Mouse (Mus musculus) leukemia stem cell, adult 10-12 weeks (primary cell): ENCODE results near the gene Zfp114. TPM values are rescaled to one million over a fixed set of nuclear protein-coding genes. Genes with fewer than 3 reads are reported as not detected.

ENCODE experiments used
- polyA plus RNA-seq: library from polyadenylated mRNA; stranded (reverse); fragments of >175 nt; gene quantifications from 2 replicates; pipeline ENCODE4 v1.2.3, GENCODE M21; 2012; ENCODE audit warnings: low replicate concordance

Gene Zfp114
- polyA plus RNA-seq, result 0.41 TPM in 1 of 2 replicates, not detected in the other

DNA sequence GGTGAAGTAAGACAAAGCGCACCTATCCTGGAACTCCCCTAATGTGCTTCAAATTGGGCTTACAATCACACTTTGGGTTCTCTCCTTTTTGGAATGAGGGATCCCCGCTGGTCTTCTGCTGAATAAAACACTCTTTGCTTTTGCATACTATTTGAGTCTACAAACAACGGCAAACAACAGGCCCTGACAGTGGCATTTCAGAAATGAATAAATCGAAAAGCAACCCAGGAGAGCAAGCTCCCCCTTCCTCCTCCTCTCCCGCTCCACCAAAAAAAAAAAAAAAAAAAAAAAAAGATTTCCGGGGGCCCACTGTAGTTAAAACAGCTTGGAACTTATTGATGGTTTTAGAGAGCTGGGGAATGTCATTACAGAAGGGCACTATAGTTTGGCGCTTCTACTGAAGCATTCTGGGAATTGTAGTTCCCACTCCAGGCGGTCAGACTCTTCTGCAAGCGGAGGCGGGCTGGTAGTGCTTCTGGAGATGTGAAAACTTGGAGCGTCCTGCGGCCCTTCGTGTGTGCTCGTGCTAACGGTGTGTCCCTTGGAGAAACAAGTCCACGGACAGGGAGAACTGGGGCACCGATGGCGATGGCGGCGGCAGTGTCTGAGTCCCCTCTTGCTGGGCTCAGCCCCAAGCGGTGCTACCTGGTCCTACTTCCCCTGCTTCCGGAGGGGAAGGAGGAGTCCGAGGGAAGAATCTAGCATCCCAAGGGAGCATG, at the start of gene Zfp114:
Gene Zfp114, plus strand, starts transcription at position 443 of the 719 bp plus-strand sequence.

DNA sequence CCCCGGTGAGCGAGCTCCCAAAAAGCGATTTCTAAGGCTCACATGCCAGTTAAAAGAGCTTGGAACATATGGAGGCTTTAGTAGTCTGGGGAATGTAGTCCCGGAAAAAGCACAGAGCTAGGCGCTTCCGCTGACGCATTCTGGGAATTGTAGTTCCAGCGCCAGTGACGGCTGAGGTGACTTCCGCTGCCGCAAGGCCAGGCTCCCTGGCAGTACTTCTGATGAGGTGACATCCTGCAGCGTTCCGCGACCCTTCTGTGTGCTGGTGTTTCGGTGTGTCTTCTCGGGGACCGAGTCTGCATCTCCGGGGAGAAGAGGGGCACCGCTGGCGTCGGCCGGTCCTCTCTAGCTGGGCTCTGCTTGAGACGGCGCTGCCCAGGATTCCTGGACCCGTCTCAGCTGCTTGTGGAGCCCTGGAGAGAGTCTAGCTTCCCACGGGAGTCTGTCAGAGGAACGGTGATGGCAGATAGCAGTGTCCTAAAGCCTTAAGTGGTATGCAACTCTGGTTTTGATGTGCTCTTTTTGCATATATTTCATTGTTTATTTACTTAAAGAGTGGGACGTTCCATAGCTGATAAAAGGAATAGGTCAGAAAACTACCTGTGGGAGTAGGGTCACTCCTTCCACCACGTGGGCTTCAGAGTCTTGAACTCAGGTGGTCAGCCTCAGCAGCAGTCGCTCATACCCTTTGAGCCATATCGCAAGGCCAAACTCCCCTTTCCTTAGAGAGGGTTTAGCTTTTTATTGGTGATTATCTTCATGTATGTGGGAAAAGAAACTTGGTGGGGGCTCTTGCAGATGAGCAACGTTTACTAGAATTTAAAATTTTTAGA, 40.6 kb upstream of the Zfp114 start, which contains the start of gene Zfp235:
Gene Zfp235, plus strand, starts transcription at position 174 of the 833 bp plus-strand sequence.

DNA sequence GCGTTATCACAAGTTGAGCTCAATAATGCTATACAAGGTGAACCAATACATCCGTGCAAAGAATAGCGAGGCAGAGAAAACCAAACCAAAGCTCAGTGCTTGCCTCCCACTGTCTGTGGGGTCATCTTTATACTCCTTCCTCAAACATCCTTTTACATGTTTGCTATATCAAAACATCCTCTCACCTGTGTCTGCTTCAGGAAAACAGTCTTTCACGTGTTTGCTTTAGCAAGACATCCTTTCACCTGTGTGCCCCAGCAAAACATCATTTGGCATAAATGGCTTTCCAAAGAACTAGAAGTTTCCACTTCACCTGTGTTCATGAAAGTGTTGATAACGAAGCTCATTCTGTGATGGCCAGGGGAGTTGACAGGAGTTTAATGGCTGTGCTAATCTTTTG, 36.5 kb downstream of the Zfp114 start, which contains the start of gene Zfp111:
Gene Zfp111, minus strand, starts transcription at position 101 of the 400 bp plus-strand sequence.

Other genes starting within 250 kb of the Zfp114 start
- gene Vmn1r179, start 248.1 kb upstream of the Zfp114 start, polyA plus RNA-seq, result not detected in 2 replicates
- not detected in 2 replicates for gene Vmn1r180, start 224.4 kb upstream of the Zfp114 start, polyA plus RNA-seq
- gene Vmn1r181, start 200.4 kb upstream of the Zfp114 start, polyA plus RNA-seq, result not detected in 2 replicates
- gene V1rd19, start 173.4 kb upstream of the Zfp114 start, polyA plus RNA-seq, result not detected in 2 replicates
- 0.02 TPM in 1 of 2 replicates, not detected in the other for gene Vmn1r183, start 121.8 kb upstream of the Zfp114 start, polyA plus RNA-seq
- 7.8 and 16.9 TPM in 2 replicates for gene Zfp180, start 93.1 kb upstream of the Zfp114 start, polyA plus RNA-seq
- gene Zfp112, start 62.7 kb upstream of the Zfp114 start, polyA plus RNA-seq, result 0.11 and 0.33 TPM in 2 replicates
- gene Zfp235, start 40.9 kb upstream of the Zfp114 start, polyA plus RNA-seq, result 0.20 and 0.44 TPM in 2 replicates
- gene Zfp111, start 36.4 kb downstream of the Zfp114 start, polyA plus RNA-seq, result not detected in 2 replicates
- 0.56 TPM in 1 of 2 replicates, not detected in the other for gene Zfp109, start 62.5 kb downstream of the Zfp114 start, polyA plus RNA-seq
- gene Zfp108, start 79.7 kb downstream of the Zfp114 start, polyA plus RNA-seq, result not detected in 2 replicates
- gene Zfp93, start 95.4 kb downstream of the Zfp114 start, polyA plus RNA-seq, result 0.33 and 0.41 TPM in 2 replicates
- 1.4 and 3.6 TPM in 2 replicates for gene Zfp61, start 126.2 kb downstream of the Zfp114 start, polyA plus RNA-seq
- gene Zfp94, start 141.6 kb downstream of the Zfp114 start, polyA plus RNA-seq, result 1.3 and 1.9 TPM in 2 replicates
- not detected in 2 replicates for gene Tescl, start 158.9 kb downstream of the Zfp114 start, polyA plus RNA-seq
- not detected in 2 replicates for gene Lypd5, start 174.1 kb downstream of the Zfp114 start, polyA plus RNA-seq
- gene Kcnn4, start 195.2 kb downstream of the Zfp114 start, polyA plus RNA-seq, result 200 and 304 TPM in 2 replicates
- 75.6 and 251 TPM in 2 replicates for gene Smg9, start 224.6 kb downstream of the Zfp114 start, polyA plus RNA-seq